Mouse (Mus musculus): ENCODE data around the gene Tmigd3. TPM values are rescaled to one million over a fixed set of nuclear protein-coding genes. Genes with fewer than 3 reads are reported as not detected.

Gene Tmigd3
- total RNA-seq, 2 experiments from 2014 or later = 0.28 TPM; not detected in 1

Other genes with a start within 250 kb of the Tmigd3 start
- gene Ddx20, start 183.3 kb upstream of the Tmigd3 start, total RNA-seq (2014; fragmentation: Nextera tagmentation) = 27.8 and 30.0 TPM in 2 replicates
- gene Ddx20, start 183.3 kb upstream of the Tmigd3 start, total RNA-seq (2017) = 50.3 and 58.6 TPM in 2 replicates
- gene Inka2, start 166.3 kb upstream of the Tmigd3 start, total RNA-seq (2014; fragmentation: Nextera tagmentation) = not detected in 2 replicates
- gene Inka2, start 166.3 kb upstream of the Tmigd3 start, total RNA-seq (2017) = 0.26 TPM in 1 of 2 replicates, not detected in the other
- gene Rap1a, start 69.6 kb upstream of the Tmigd3 start, total RNA-seq (2014; fragmentation: Nextera tagmentation) = 93.1 and 98.0 TPM in 2 replicates
- gene Rap1a, start 69.6 kb upstream of the Tmigd3 start, total RNA-seq (2017) = 138 and 144 TPM in 2 replicates
- gene Adora3, start within 50 bp of the Tmigd3 start, total RNA-seq (2014; fragmentation: Nextera tagmentation) = 1.4 and 1.5 TPM in 2 replicates
- 0.26 and 1.9 TPM in 2 replicates for gene Adora3, start within 50 bp of the Tmigd3 start, total RNA-seq (2017)
- gene I830077J02Rik, start 61.8 kb downstream of the Tmigd3 start, total RNA-seq (2014; fragmentation: Nextera tagmentation) = 29.2 and 45.0 TPM in 2 replicates
- gene I830077J02Rik, start 61.8 kb downstream of the Tmigd3 start, total RNA-seq (2017) = 22.2 and 22.4 TPM in 2 replicates
- gene Wdr77, start 88.5 kb downstream of the Tmigd3 start, total RNA-seq (2014; fragmentation: Nextera tagmentation) = 75.6 and 98.5 TPM in 2 replicates
- 35.9 and 49.0 TPM in 2 replicates for gene Wdr77, start 88.5 kb downstream of the Tmigd3 start, total RNA-seq (2017)
- gene Atp5f1, start 89.2 kb downstream of the Tmigd3 start, total RNA-seq (2014; fragmentation: Nextera tagmentation) = 389 and 444 TPM in 2 replicates
- 507 and 649 TPM in 2 replicates for gene Atp5f1, start 89.2 kb downstream of the Tmigd3 start, total RNA-seq (2017)
- 4.6 and 10.2 TPM in 2 replicates for gene Ovgp1, start 102.8 kb downstream of the Tmigd3 start, total RNA-seq (2014; fragmentation: Nextera tagmentation)
- 0.78 and 0.88 TPM in 2 replicates for gene Ovgp1, start 102.8 kb downstream of the Tmigd3 start, total RNA-seq (2017)
- not detected in 2 replicates for gene Pifo, start 143.7 kb downstream of the Tmigd3 start, total RNA-seq (2014; fragmentation: Nextera tagmentation)
- gene Pifo, start 143.7 kb downstream of the Tmigd3 start, total RNA-seq (2017) = not detected in 2 replicates
- gene Chil5, start 161.9 kb downstream of the Tmigd3 start, total RNA-seq (2014; fragmentation: Nextera tagmentation) = not detected in 2 replicates
- gene Chil5, start 161.9 kb downstream of the Tmigd3 start, total RNA-seq (2017) = 1.6 TPM in 1 of 2 replicates, not detected in the other
- not detected in 2 replicates for gene Chia1, start 242.3 kb downstream of the Tmigd3 start, total RNA-seq (2014; fragmentation: Nextera tagmentation)
- 0.39 TPM in 1 of 2 replicates, not detected in the other for gene Chia1, start 242.3 kb downstream of the Tmigd3 start, total RNA-seq (2017)